Mouse (Mus musculus) lung, adult 2 months (tissue): ENCODE data around the gene Chid1.

Experiments
- CTCF ChIP-seq: fragments of 200-500 bp; IDR thresholded peaks from 2 replicates; pipeline ENCODE4 v1.5.1; 2011; ENCODE audit warnings: mild to moderate bottlenecking, low read length, control low read depth; ENCODE audit not compliant: insufficient read depth
- POLR2A ChIP-seq: fragments of 200-500 bp; IDR thresholded peaks from 2 replicates; pipeline ENCODE4 v1.6.1; 2011; ENCODE audit warnings: low read depth, mild to moderate bottlenecking, control low read depth, low read length, borderline replicate concordance; ENCODE audit errors: extremely low read depth

DNA sequence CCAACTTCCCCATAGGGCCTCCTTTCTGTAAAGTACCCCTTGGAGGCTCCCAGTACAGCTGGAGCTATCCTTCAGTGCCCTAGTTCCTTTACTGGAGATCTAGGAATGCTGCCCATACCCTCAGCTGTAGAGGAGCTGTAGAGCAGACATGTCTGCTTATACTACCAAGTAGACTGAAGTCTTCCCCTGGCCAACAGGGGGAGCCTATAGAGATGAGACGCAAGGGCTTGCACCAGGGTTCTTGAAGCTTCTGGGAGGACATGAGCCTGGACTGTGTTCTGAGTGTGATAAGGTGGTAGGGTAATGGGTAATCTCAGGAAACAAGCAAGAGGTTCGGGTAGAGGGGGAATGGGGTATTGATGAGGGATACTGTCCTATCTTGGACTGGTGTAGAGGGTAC lies 48.5 kb downstream of the Chid1 start:
- TF ChIP-seq CTCF (0 out of 2 replicates have a peak, but pooled peaks have one; percentile 19), POLR2A (no peak)
